28 mouse cellular contexts compared by ENCODE assay signal in genomic region chr1:180698063-180698462, GRCm38 (mm10). TPM values are rescaled to one million over a fixed set of nuclear protein-coding genes. Genes with fewer than 3 reads are reported as not detected.
"Had no signal": no experiment of that assay in that cellular context is flagged by ENCODE, and none has a peak within 500 bp of the region (broad histone marks: within the 10 kb centered on the region; RNA-seq: fewer than 3 reads in every experiment).

No protein-coding gene starts in this region.

- H3K36me3 ChIP-seq: limb, embryonic 13.5 days; liver, embryonic 12.5 days; liver, embryonic 15.5 days; lung, embryonic 15.5 days; midbrain, embryonic 12.5 days; neural tube, embryonic 13.5 days had no signal

- H3K27ac ChIP-seq: limb, embryonic 13.5 days; liver, embryonic 12.5 days; liver, embryonic 15.5 days; lung, embryonic 15.5 days; midbrain, embryonic 12.5 days; neural tube, embryonic 13.5 days had no signal

- H3K9ac ChIP-seq: limb, embryonic 13.5 days; liver, embryonic 12.5 days; liver, embryonic 15.5 days; lung, embryonic 15.5 days; midbrain, embryonic 12.5 days; neural tube, embryonic 13.5 days had no signal

- ATAC-seq: midbrain, embryonic 16.5 days had no signal

- H3K4me3 ChIP-seq: liver, embryonic 12.5 days; liver, embryonic 15.5 days; lung, embryonic 15.5 days; myocyte had no signal

- H3K4me2 ChIP-seq: liver, embryonic 15.5 days; lung, embryonic 15.5 days; midbrain, embryonic 12.5 days had no signal

- DNase-seq: kidney, adult 9 months; kidney, postnatal 14 days; kidney, postnatal 4 days; left cerebral cortex, postnatal 4 days; liver; lung, adult 18-20 months; lung, postnatal 10 days; lung, postnatal 36 days; retina, postnatal 1 day; right cerebral cortex, postnatal 25 days; spleen, adult 18-20 months; thymus, adult 18-20 months; thymus, postnatal 4 days had no signal

- H3K9me3 ChIP-seq: limb, embryonic 13.5 days; liver, embryonic 12.5 days; liver, embryonic 15.5 days; lung, embryonic 15.5 days; midbrain, embryonic 12.5 days; neural tube, embryonic 13.5 days had no signal

- H3K4me1 ChIP-seq: liver, embryonic 12.5 days had no signal

RNA-seq across cellular contexts. Expression of gene Mixl1, which starts 1.2 kb away (rescaled TPM):
- total RNA-seq: layer of hippocampus, adult 18-20 months; left cerebral cortex, adult 8-10 months; left cerebral cortex, postnatal 14 days; left cerebral cortex, postnatal 4 days; monocyte, adult 5-6 weeks; neutrophil, adult 5-6 weeks had no signal
- polyA plus RNA-seq: myocyte; neural tube, embryonic 13.5 days; stomach, embryonic 16.5 days; testis, adult 2 months had no signal
